Mouse (Mus musculus) midbrain, embryonic 13.5 days (tissue): Measurements from ENCODE around the gene Slc38a8. TPM values are rescaled to one million over a fixed set of nuclear protein-coding genes. Genes with fewer than 3 reads are reported as not detected.
A peak's percentile ranks its signal among the peaks of the same experiment; 100 is the strongest.

ENCODE experiments used
- ATAC-seq: fragments of 200-750 bp; cut with Nextera tagmentation; 2 replicates; pipeline ENCODE4 v1.8.0; 2017; ENCODE audit warnings: mild to moderate bottlenecking, moderate TSS enrichment, moderate library complexity
- H3K27ac ChIP-seq: fragments of 300-500 bp; sonication (generic); 2 replicates; pipeline ENCODE4 v1.5.1; 2015; ENCODE audit warnings: inconsistent platforms, mild to moderate bottlenecking, moderate library complexity
- H3K27me3 ChIP-seq: fragments of 300-500 bp; sonication (generic); 2 replicates; pipeline ENCODE4 v1.6.1; 2015; ENCODE audit warnings: mild to moderate bottlenecking, inconsistent platforms
- H3K36me3 ChIP-seq: fragments of 300-500 bp; sonication (generic); 2 replicates; pipeline ENCODE4 v1.6.1; 2015; ENCODE audit warnings: mild to moderate bottlenecking, inconsistent platforms
- H3K4me1 ChIP-seq: fragments of 300-500 bp; sonication (generic); replicated peaks from 2 replicates; pipeline ENCODE4 v1.6.1; 2015; ENCODE audit warnings: inconsistent platforms
- H3K4me2 ChIP-seq: fragments of 300-500 bp; sonication (generic); replicated peaks from 2 replicates; pipeline ENCODE4 v1.6.1; 2015; ENCODE audit warnings: moderate library complexity, mild to moderate bottlenecking, inconsistent platforms
- H3K4me3 ChIP-seq: fragments of 300-500 bp; sonication (generic); replicated peaks from 2 replicates; pipeline ENCODE4 v1.5.1; 2015; ENCODE audit warnings: mild to moderate bottlenecking, inconsistent platforms
- H3K9ac ChIP-seq: fragments of 300-500 bp; sonication (generic); replicated peaks from 2 replicates; pipeline ENCODE4 v1.6.1; 2015; ENCODE audit warnings: mild to moderate bottlenecking, inconsistent platforms
- H3K9me3 ChIP-seq: fragments of 300-500 bp; sonication (generic); 2 replicates; pipeline ENCODE4 v1.6.1; 2016; ENCODE audit warnings: mild to moderate bottlenecking, inconsistent platforms
- WGBS: fragments of 180-500 bp; shearing (Covaris S2); methylation state at CpG from one replicate; pipeline ENCODE4 v1.1.7; 2015; 5-methylcytosine and 5-hydroxymethylcytosine counted together
- polyA plus RNA-seq: library from polyadenylated mRNA; unstranded; fragments of >200 nt; fragmentation: Nextera tagmentation; extraction: Ambion mirVana; gene quantifications from 2 replicates; pipeline ENCODE4 v1.2.1, GENCODE M21; 2015

The Slc38a8 gene
- polyA plus RNA-seq, 1 experiment from 2014 or later: not detected

DNA sequence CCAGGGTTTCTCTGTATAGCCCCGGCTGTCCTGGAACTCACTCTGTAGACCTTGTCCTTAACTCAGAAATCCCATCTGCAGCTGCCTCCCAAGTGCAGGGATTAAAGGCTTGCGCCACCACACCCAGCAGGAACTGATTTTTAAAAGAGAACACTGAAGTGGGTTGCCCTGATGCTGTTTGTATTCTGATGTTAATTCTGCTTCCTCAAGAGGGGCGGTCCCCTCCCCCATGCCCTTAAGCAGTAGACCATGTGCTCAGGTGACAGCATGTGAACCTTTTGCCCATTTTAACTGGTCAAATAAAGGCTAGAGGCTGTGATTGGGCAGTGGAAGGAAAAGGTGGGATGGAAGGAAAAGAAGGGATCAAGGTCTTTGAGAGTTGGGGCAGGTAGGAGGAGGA lies 14.3 kb upstream of the Slc38a8 start:
- Histone ChIP-seq H3K4me1 (peaks cover 27% of the 10 kb centered on the region), H3K4me3 (no peak overlapping the region), H3K27me3 (no peaks in the 10 kb centered on the region), H3K36me3 (peaks cover 97% of the 10 kb centered on the region), H3K9me3 (no peaks in the 10 kb centered on the region), H3K9ac (no peak overlapping the region), H3K27ac (peak overlapping the region; percentile 39; the same call in 1 of the 2 replicates), H3K4me2 (no peak overlapping the region)
- no peak for ATAC-seq
- WGBS: 28% methylated on average over 3 of the region's 3 CpGs

DNA sequence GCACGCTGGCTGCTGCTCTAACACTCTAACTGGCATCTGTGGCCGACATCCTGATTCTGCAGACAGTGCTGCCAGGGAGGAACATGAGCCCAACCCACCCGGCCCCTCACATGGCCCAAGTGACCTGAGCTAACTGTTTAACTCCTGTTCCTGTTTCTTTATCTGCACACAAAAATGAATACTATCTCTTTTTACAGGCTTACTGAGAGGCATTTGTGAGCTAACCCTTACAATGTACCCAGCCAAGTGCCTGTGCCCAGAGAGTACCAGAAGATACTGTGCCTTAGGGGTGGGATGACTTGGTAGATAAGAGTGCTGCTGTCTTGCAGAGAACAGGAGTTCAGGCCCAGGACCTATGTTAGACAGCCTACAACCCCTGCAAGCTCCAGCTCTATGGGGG lies 13.4 kb upstream of the Slc38a8 start:
- no peak for ATAC-seq
- Histone ChIP-seq H3K9me3 (no peaks in the 10 kb centered on the region), H3K9ac (no peak overlapping the region), H3K4me2 (no peak overlapping the region), H3K36me3 (peaks cover 97% of the 10 kb centered on the region), H3K27me3 (no peaks in the 10 kb centered on the region), H3K27ac (0 out of 2 replicates have a peak overlapping the region, but pooled peaks have one; percentile 5), H3K4me1 (peaks cover 27% of the 10 kb centered on the region), H3K4me3 (no peak overlapping the region)
- 91% methylated on average over 3 of the region's 3 CpGs for WGBS

DNA sequence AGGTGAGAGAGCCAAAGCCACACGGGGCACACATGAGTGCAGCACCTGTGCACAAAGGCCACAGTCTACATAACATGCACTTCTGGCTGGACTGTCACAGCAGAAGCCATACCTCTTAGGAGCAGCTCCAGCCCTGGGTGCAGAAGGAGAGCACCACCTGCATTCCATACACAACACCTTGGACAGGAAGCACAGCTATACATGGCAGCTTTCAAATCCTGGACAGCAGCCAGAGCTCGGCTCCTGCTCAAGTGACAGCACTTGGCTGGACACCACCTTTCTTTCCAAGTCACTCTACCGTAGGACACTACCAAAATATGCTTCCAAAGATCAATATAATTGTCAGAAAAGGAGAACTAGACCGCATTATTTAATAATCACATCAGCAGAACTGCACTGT lies 11.9 kb upstream of the Slc38a8 start:
- ATAC-seq: no peak
- Histone ChIP-seq H3K4me1 (peaks cover 27% of the 10 kb centered on the region), H3K27ac (no peak overlapping the region), H3K4me2 (no peak overlapping the region), H3K9ac (no peak overlapping the region), H3K4me3 (no peak overlapping the region), H3K9me3 (no peaks in the 10 kb centered on the region), H3K36me3 (peaks cover 98% of the 10 kb centered on the region), H3K27me3 (no peaks in the 10 kb centered on the region)
- WGBS: 94% methylated on average over 4 of the region's 4 CpGs

DNA sequence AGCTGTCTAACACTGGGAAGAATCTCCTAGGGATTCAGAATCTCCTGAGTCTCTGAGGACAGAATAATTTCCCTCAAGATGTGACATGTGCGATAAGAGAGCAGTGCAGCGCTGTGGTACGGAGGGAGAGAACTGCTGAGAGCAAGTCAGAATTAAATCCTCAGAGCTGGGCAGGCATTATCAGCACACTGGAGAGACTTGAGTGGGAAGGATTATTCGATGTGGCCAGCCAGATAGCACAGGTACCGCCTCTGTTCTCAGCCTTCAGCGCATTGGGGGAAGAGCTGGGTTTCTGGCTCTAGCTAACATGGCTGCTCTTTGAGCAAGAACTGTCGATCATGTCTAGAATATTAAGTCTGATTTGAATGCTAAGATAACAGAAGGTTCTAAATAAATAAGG lies 10.2 kb upstream of the Slc38a8 start:
- Histone ChIP-seq H3K36me3 (peaks cover 94% of the 10 kb centered on the region), H3K4me2 (no peak overlapping the region), H3K27me3 (no peaks in the 10 kb centered on the region), H3K27ac (peak overlapping the region; percentile 68), H3K9me3 (no peaks in the 10 kb centered on the region), H3K4me3 (no peak overlapping the region), H3K4me1 (peaks cover 23% of the 10 kb centered on the region), H3K9ac (no peak overlapping the region)
- ATAC-seq: 0 out of 2 replicates have a peak, but pooled peaks have one; percentile 15
- 79% methylated on average over 7 of the region's 7 CpGs for WGBS

DNA sequence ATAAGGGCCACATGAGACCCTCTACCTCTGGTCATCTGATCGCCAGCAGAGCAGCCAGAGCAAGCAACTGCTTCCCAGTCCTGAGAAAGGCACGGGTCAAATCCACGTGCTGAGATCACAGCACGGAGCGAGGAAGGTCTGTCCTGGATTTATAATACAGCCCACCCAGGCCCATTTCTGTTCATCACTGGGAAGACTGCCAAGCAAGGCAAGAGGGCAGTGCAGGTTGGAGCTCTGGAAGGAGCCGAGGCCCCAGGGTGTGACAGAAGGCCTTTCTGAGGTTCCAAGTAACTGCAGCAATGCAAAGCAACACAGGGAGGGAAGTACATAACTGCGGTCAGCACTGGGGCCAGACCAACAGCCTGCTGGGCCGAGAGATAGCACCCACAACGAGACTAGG lies 9.0 kb upstream of the Slc38a8 start:
- WGBS: 93% methylated on average over 9 of the region's 9 CpGs
- Histone ChIP-seq H3K9ac (no peak overlapping the region), H3K27me3 (no peaks in the 10 kb centered on the region), H3K9me3 (no peaks in the 10 kb centered on the region), H3K4me1 (peaks cover 17% of the 10 kb centered on the region), H3K4me3 (no peak overlapping the region), H3K4me2 (no peak overlapping the region), H3K27ac (0 out of 2 replicates have a peak overlapping the region, but pooled peaks have one; percentile 19), H3K36me3 (peaks cover 94% of the 10 kb centered on the region)
- ATAC-seq: no peak

DNA sequence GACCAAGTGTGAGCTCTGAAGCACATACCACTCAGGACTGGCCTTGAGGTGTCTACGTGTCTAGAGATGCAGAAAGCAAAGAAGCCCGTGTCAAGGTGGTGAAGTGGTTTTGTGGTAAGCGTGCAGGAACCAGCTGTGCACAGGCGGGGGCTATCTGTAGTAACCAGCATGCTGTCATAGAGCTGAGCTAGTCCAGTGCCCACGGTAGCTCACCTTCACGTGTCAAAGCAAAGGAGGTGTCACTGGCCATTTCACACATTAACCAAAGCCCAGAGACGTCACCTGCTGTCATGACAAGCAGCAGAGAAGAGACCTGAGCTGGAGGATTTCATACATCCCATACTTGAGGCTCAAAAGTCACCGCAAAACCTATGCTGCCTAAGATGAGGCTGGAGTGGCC lies 4.6 kb upstream of the Slc38a8 start:
- Histone ChIP-seq H3K4me2 (no peak overlapping the region), H3K4me3 (no peak overlapping the region), H3K27me3 (no peaks in the 10 kb centered on the region), H3K4me1 (peaks cover 37% of the 10 kb centered on the region), H3K36me3 (peaks cover 51% of the 10 kb centered on the region), H3K27ac (peak overlapping the region; percentile 45; the same call in 1 of the 2 replicates), H3K9me3 (no peaks in the 10 kb centered on the region), H3K9ac (no peak overlapping the region)
- ATAC-seq: no peak
- 76% methylated on average over 8 of the region's 8 CpGs for WGBS

DNA sequence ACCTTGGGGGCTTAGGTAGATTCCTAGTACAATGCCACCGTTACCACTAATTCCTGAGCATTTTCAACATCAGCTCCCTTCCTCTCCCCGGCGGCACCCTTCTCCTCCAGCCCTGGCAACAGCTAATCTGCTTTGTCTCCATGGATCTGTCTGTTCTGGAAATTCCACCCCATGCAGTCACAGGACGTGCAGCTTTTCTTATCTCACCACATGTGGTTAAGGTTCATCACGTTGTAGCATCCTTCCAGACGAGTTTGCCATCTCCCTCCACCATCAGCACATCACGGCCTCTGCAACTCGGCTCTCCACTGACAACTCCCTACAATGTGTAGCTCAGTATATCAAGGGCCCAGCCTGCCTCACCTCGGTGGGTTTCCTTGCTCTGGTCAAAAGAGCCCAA lies 4.0 kb upstream of the Slc38a8 start:
- WGBS: 18% methylated on average over 9 of the region's 9 CpGs
- peak; percentile 19; the same call in 1 of the 2 replicates for ATAC-seq
- Histone ChIP-seq H3K36me3 (peaks cover 46% of the 10 kb centered on the region), H3K9me3 (no peaks in the 10 kb centered on the region), H3K27ac (peak overlapping the region; percentile 45), H3K9ac (0 out of 2 replicates have a peak overlapping the region, but pooled peaks have one; percentile 10), H3K27me3 (no peaks in the 10 kb centered on the region), H3K4me3 (no peak overlapping the region), H3K4me1 (peaks cover 36% of the 10 kb centered on the region), H3K4me2 (no peak overlapping the region)

DNA sequence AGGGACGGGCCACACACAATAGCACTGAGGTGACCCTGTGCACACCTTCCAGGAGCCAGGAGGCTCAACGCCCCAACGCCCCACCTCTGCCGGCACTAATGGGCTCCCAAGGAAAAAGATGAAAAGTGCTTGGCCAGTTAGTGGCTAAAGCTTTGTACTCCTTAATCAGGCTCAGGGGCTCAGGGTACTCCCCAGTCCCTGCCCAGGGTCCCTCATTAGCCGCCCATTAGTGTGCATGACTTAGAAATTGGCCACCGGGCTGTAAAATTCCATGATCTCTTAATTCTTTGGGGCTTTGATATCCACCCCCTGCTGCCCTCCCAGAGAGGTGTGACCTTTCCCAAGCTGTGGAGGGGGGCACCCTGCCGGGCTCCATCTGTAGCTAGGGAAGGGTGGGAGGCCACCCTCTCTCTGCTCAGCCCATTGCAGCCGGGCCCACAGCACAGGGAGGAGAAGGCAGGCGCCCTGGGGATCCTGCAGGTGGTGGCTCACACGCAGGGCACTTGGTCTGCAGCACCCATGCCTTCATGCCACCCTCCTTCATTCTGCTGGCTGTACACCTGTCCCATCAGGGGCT lies 1.8 kb upstream of the Slc38a8 start:
- WGBS: 18% methylated on average over 10 of the region's 10 CpGs
- Histone ChIP-seq H3K27me3 (no peaks in the 10 kb centered on the region), H3K27ac (no peak overlapping the region), H3K9ac (no peak overlapping the region), H3K4me1 (peaks cover 36% of the 10 kb centered on the region), H3K36me3 (peaks cover 24% of the 10 kb centered on the region), H3K9me3 (no peaks in the 10 kb centered on the region), H3K4me2 (no peak overlapping the region), H3K4me3 (no peak overlapping the region)
- 0 out of 2 replicates have a peak, but pooled peaks have one; percentile 40 for ATAC-seq

DNA sequence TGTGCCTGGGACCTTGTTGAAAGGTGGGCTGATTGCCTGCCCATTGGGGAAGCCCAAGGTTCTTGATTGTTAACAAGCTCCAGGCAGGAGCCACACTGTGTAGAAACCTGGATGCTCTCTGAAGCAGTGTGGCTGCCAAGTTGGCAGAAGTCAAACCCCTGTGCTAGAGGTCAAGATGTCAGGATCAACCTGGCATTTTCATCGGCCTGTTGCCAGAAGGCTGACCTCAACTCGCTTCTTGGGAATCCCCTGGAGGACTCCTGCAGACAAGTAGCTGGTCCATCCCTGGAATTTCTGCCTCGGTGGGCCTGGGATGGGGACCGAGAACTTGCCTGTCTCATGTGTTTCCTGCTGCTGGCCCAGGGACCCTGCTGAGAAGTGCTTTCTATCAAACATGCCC lies 613 bp upstream of the Slc38a8 start:
- peaks cover 47% of the 10 kb centered on the region for H3K4me1 ChIP-seq
- H3K9me3 ChIP-seq: no peaks in the 10 kb centered on the region
- 60% methylated on average over 4 of the region's 4 CpGs for WGBS
- no peak for ATAC-seq
- H3K4me3 ChIP-seq: no peak overlapping the region
- H3K27me3 ChIP-seq: no peaks in the 10 kb centered on the region
- peaks cover 14% of the 10 kb centered on the region for H3K36me3 ChIP-seq
- H3K27ac ChIP-seq: no peak overlapping the region
- no peak overlapping the region for H3K4me2 ChIP-seq
- no peak overlapping the region for H3K9ac ChIP-seq

DNA sequence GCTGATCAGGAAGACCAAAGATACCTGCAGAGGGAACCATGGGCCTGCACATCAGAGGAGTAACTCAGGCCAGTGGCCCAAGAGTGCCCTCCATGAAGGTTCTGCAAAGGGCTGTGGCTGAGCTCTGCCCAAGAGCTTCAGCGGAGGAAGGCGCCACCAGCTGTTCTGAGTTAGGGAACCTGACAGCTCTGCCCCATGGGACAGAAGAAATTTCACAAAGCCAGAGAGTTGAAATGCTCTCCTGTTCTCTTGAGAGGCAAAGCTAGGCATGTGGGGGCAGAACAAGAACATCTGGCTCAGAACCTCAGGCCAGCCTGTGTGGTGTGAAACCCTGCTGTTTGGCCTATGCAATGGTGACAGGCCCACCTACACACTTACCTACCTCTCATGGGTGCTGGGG lies 1.7 kb downstream of the Slc38a8 start:
- WGBS: 87% methylated on average over 2 of the region's 2 CpGs
- H3K4me1 ChIP-seq: peaks cover 36% of the 10 kb centered on the region
- peaks cover 6% of the 10 kb centered on the region; the same call in 1 of the 2 replicates for H3K27me3 ChIP-seq
- no peak overlapping the region for H3K4me2 ChIP-seq
- no peak overlapping the region for H3K9ac ChIP-seq
- H3K4me3 ChIP-seq: no peak overlapping the region
- no peaks in the 10 kb centered on the region for H3K9me3 ChIP-seq
- no peak overlapping the region for H3K27ac ChIP-seq
- no peaks in the 10 kb centered on the region for H3K36me3 ChIP-seq
- ATAC-seq: no peak

DNA sequence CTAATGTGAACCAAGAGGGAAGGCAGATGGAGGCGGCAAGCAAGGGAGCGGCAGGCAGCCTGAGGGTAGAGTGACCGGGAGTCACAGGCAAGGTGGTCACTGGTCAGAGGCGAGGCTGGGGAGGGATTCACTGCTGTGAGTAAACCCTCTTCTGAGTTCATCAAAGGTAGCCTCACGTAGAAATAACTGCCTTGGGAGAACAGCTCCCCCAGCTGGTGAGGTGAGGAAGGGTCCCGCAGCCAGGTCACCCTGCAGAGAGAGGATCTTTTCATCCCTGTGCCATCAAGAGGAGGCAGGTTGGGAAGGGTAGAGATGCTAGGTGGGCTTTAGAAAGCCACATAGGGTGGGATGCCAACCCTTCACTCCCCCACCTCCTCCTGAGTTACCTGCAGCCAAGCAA lies 4.7 kb downstream of the Slc38a8 start:
- Histone ChIP-seq H3K27ac (no peak overlapping the region), H3K27me3 (peaks cover 6% of the 10 kb centered on the region; the same call in 1 of the 2 replicates), H3K4me2 (no peak overlapping the region), H3K36me3 (no peaks in the 10 kb centered on the region), H3K4me3 (no peak overlapping the region), H3K4me1 (peaks cover 12% of the 10 kb centered on the region), H3K9me3 (no peaks in the 10 kb centered on the region), H3K9ac (no peak overlapping the region)
- 19% methylated on average over 6 of the region's 6 CpGs for WGBS
- ATAC-seq: no peak

DNA sequence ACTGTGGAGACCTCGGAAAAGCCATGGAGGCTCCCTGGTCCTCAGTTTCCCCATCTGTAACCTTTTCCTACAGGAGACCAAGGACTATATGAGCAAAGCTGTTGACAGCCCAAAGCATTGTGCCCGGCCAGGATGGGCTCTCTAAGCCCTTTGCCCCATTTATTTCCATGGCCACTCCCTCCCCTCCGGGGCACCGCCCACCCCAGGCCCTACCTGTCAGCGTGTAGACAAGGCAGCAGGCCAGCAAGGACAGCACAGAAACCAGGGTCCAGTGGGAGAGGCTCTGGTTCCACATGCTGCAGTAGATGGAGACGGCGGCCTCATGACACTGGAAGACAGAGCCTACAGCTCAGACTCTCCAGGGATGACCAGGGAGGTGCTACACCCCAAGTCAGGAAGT lies 14.4 kb downstream of the Slc38a8 start:
- no peak overlapping the region for H3K4me2 ChIP-seq
- H3K36me3 ChIP-seq: no peaks in the 10 kb centered on the region
- 78% methylated on average over 7 of the region's 7 CpGs for WGBS
- ATAC-seq: no peak
- H3K27ac ChIP-seq: no peak overlapping the region
- no peak overlapping the region for H3K4me3 ChIP-seq
- H3K9ac ChIP-seq: no peak overlapping the region
- H3K27me3 ChIP-seq: 0 out of 2 replicates have a peak, but pooled peaks cover 9% of the 10 kb centered on the region
- no peaks in the 10 kb centered on the region for H3K9me3 ChIP-seq
- peaks cover 14% of the 10 kb centered on the region for H3K4me1 ChIP-seq
